Mouse (Mus musculus) lung, adult 2 months (tissue): Measurements from ENCODE around the gene Ldb3.

Experiments used
- CTCF ChIP-seq: fragments of 200-500 bp; IDR thresholded peaks from 2 replicates; pipeline ENCODE4 v1.5.1; 2011; ENCODE audit warnings: mild to moderate bottlenecking, low read length, control low read depth; ENCODE audit not compliant: insufficient read depth
- POLR2A ChIP-seq: fragments of 200-500 bp; IDR thresholded peaks from 2 replicates; pipeline ENCODE4 v1.6.1; 2011; ENCODE audit warnings: low read depth, mild to moderate bottlenecking, control low read depth, low read length, borderline replicate concordance; ENCODE audit errors: extremely low read depth

- TF ChIP-seq CTCF (no peak), POLR2A (no peak)
Observed at GRCm38 (mm10) chr14:34601910-34602309, 13.4 kb upstream of the Ldb3 start.
